Mouse (Mus musculus) brain, embryonic 14.5 days (tissue): ENCODE measurements around the gene Diaph2.

Source experiments
- CTCF ChIP-seq: fragments of 200-500 bp; IDR thresholded peaks from 2 replicates; pipeline ENCODE4 v1.5.1; 2012; ENCODE audit warnings: inconsistent platforms, mild to moderate bottlenecking, moderate library complexity, borderline replicate concordance; ENCODE audit not compliant: insufficient read depth, insufficient read length; ENCODE audit errors: extremely low read depth
- POLR2A ChIP-seq: fragments of 200-500 bp; IDR thresholded peaks from 2 replicates; pipeline ENCODE4 v1.6.1; 2012; ENCODE audit warnings: mild to moderate bottlenecking, inconsistent platforms, borderline replicate concordance; ENCODE audit not compliant: poor library complexity, insufficient read depth, insufficient read length, severe bottlenecking; ENCODE audit errors: extremely low read depth

- TF ChIP-seq POLR2A, result no peak
- no peak for TF ChIP-seq CTCF
Measured at GRCm38 (mm10) chrX:129770625-129771024, 21.1 kb downstream of the Diaph2 start.
